Mouse (Mus musculus): ENCODE data around the gene Uba7. TPM values are rescaled to one million over a fixed set of nuclear protein-coding genes. Genes with fewer than 3 reads are reported as not detected.

Uba7 gene
- polyA plus RNA-seq, 1 experiment from 2014 or later: 7.9 TPM

GRCm38 (mm10) chr9:107957141-107957540 lies 18.2 kb upstream of the Uba7 start:
- Histone ChIP-seq H3K4me2 (ENCODE audit: low read depth, low read length, severe bottlenecking) (no peak overlapping the region), H3K36me3 (ENCODE audit: control insufficient read depth, insufficient read depth, low read length) (no peaks in the 10 kb centered on the region; the same call in 1 of the 2 replicates), H3K4me1 (replicated peaks; ENCODE audit: control insufficient read depth, insufficient read depth, low read length) (0 out of 2 replicates have a peak, but pooled peaks cover 2% of the 10 kb centered on the region), H3K27me3 (ENCODE audit: control insufficient read depth, insufficient read depth, low read length) (no peaks in the 10 kb centered on the region), H3K27ac (ENCODE audit: low read depth, low read length) (no peak overlapping the region), H3K9ac (ENCODE audit: low read length) (no peak overlapping the region), H3K9me3 (ENCODE audit: control insufficient read depth, low read length) (no peaks in the 10 kb centered on the region), H3K4me3 (ENCODE audit: low read depth, low read length) (no peak overlapping the region)
- ATAC-seq (replicated peaks; ENCODE audit: low FRiP score) (no peak), DNase-seq (ENCODE audit: low spot score) (no peak)
- 46% methylated on average over 6 of the region's 6 CpGs for whole genome bisulfite sequencing

- no peaks in the 10 kb centered on the region for H3K27me3 ChIP-seq (ENCODE audit: control insufficient read depth, insufficient read depth, low read length)
- 78% methylated on average over 6 of the region's 6 CpGs for WGBS
- 0 out of 2 replicates have a peak, but pooled peaks cover 2% of the 10 kb centered on the region for H3K4me1 ChIP-seq (replicated peaks; ENCODE audit: control insufficient read depth, insufficient read depth, low read length)
- no peaks in the 10 kb centered on the region; the same call in 1 of the 2 replicates for H3K36me3 ChIP-seq (ENCODE audit: control insufficient read depth, insufficient read depth, low read length)
- ATAC-seq (replicated peaks; ENCODE audit: low FRiP score): no peak
- no peak overlapping the region for H3K4me3 ChIP-seq (ENCODE audit: low read depth, low read length)
- no peak for DNase-seq (ENCODE audit: low spot score)
- H3K4me2 ChIP-seq (ENCODE audit: low read depth, low read length, severe bottlenecking): no peak overlapping the region
- H3K27ac ChIP-seq (ENCODE audit: low read depth, low read length): no peak overlapping the region
- H3K9ac ChIP-seq (ENCODE audit: low read length): no peak overlapping the region
- H3K9me3 ChIP-seq (ENCODE audit: control insufficient read depth, low read length): no peaks in the 10 kb centered on the region
Observed at GRCm38 (mm10) chr9:107959896-107960295, 15.4 kb upstream of the Uba7 start.

GRCm38 (mm10) chr9:107960928-107961327 lies 14.4 kb upstream of the Uba7 start:
- H3K9ac ChIP-seq (ENCODE audit: low read length): no peak overlapping the region
- ATAC-seq (replicated peaks; ENCODE audit: low FRiP score) (no peak), DNase-seq (ENCODE audit: low spot score) (no peak)
- H3K4me3 ChIP-seq (ENCODE audit: low read depth, low read length): no peak overlapping the region
- 0 out of 2 replicates have a peak, but pooled peaks cover 2% of the 10 kb centered on the region for H3K4me1 ChIP-seq (replicated peaks; ENCODE audit: control insufficient read depth, insufficient read depth, low read length)
- H3K4me2 ChIP-seq (ENCODE audit: low read depth, low read length, severe bottlenecking): no peak overlapping the region
- H3K27ac ChIP-seq (ENCODE audit: low read depth, low read length): no peak overlapping the region
- WGBS: 84% methylated on average over 4 of the region's 4 CpGs
- no peaks in the 10 kb centered on the region for H3K27me3 ChIP-seq (ENCODE audit: control insufficient read depth, insufficient read depth, low read length)
- no peaks in the 10 kb centered on the region; the same call in 1 of the 2 replicates for H3K36me3 ChIP-seq (ENCODE audit: control insufficient read depth, insufficient read depth, low read length)
- H3K9me3 ChIP-seq (ENCODE audit: control insufficient read depth, low read length): no peaks in the 10 kb centered on the region

GRCm38 (mm10) chr9:107961351-107961762 lies 13.9 kb upstream of the Uba7 start:
- DNase-seq (ENCODE audit: low spot score): no peak
- 86% methylated on average over 10 of the region's 10 CpGs for WGBS
- H3K36me3 ChIP-seq (ENCODE audit: control insufficient read depth, insufficient read depth, low read length): no peaks in the 10 kb centered on the region; the same call in 1 of the 2 replicates
- no peak for ATAC-seq (replicated peaks; ENCODE audit: low FRiP score)
- H3K4me3 ChIP-seq (ENCODE audit: low read depth, low read length): no peak overlapping the region
- H3K4me1 ChIP-seq (replicated peaks; ENCODE audit: control insufficient read depth, insufficient read depth, low read length): 0 out of 2 replicates have a peak, but pooled peaks cover 2% of the 10 kb centered on the region
- no peak overlapping the region for H3K27ac ChIP-seq (ENCODE audit: low read depth, low read length)
- no peak overlapping the region for H3K4me2 ChIP-seq (ENCODE audit: low read depth, low read length, severe bottlenecking)
- H3K9ac ChIP-seq (ENCODE audit: low read length): no peak overlapping the region
- no peaks in the 10 kb centered on the region for H3K9me3 ChIP-seq (ENCODE audit: control insufficient read depth, low read length)
- no peaks in the 10 kb centered on the region for H3K27me3 ChIP-seq (ENCODE audit: control insufficient read depth, insufficient read depth, low read length)

GRCm38 (mm10) chr9:107961881-107962280 lies 13.4 kb upstream of the Uba7 start:
- DNase-seq (ENCODE audit: low spot score): no peak
- Histone ChIP-seq H3K9me3 (ENCODE audit: control insufficient read depth, low read length) (no peaks in the 10 kb centered on the region), H3K4me1 (replicated peaks; ENCODE audit: control insufficient read depth, insufficient read depth, low read length) (0 out of 2 replicates have a peak, but pooled peaks cover 2% of the 10 kb centered on the region), H3K27me3 (ENCODE audit: control insufficient read depth, insufficient read depth, low read length) (no peaks in the 10 kb centered on the region), H3K36me3 (ENCODE audit: control insufficient read depth, insufficient read depth, low read length) (no peaks in the 10 kb centered on the region; the same call in 1 of the 2 replicates), H3K9ac (ENCODE audit: low read length) (no peak overlapping the region), H3K27ac (ENCODE audit: low read depth, low read length) (no peak overlapping the region), H3K4me3 (ENCODE audit: low read depth, low read length) (no peak overlapping the region), H3K4me2 (ENCODE audit: low read depth, low read length, severe bottlenecking) (no peak overlapping the region)
- ATAC-seq (replicated peaks; ENCODE audit: low FRiP score): 0 out of 2 replicates have a peak, but pooled peaks have one; percentile 44
- 51% methylated on average over 5 of the region's 5 CpGs for WGBS

GRCm38 (mm10) chr9:107962916-107963315 lies 12.4 kb upstream of the Uba7 start:
- WGBS: 93% methylated on average over 9 of the region's 9 CpGs
- H3K27me3 ChIP-seq (ENCODE audit: control insufficient read depth, insufficient read depth, low read length): no peaks in the 10 kb centered on the region
- H3K4me3 ChIP-seq (ENCODE audit: low read depth, low read length): no peak overlapping the region
- H3K9ac ChIP-seq (ENCODE audit: low read length): no peak overlapping the region
- no peak overlapping the region for H3K4me2 ChIP-seq (ENCODE audit: low read depth, low read length, severe bottlenecking)
- no peaks in the 10 kb centered on the region for H3K9me3 ChIP-seq (ENCODE audit: control insufficient read depth, low read length)
- no peak overlapping the region for H3K27ac ChIP-seq (ENCODE audit: low read depth, low read length)
- H3K4me1 ChIP-seq (replicated peaks; ENCODE audit: control insufficient read depth, insufficient read depth, low read length): 0 out of 2 replicates have a peak, but pooled peaks cover 2% of the 10 kb centered on the region
- ATAC-seq (replicated peaks; ENCODE audit: low FRiP score) (no peak), DNase-seq (ENCODE audit: low spot score) (no peak)
- H3K36me3 ChIP-seq (ENCODE audit: control insufficient read depth, insufficient read depth, low read length): no peaks in the 10 kb centered on the region; the same call in 1 of the 2 replicates

GRCm38 (mm10) chr9:107963700-107964099 lies 11.6 kb upstream of the Uba7 start:
- Histone ChIP-seq H3K27me3 (ENCODE audit: control insufficient read depth, insufficient read depth, low read length) (no peaks in the 10 kb centered on the region), H3K4me1 (replicated peaks; ENCODE audit: control insufficient read depth, insufficient read depth, low read length) (0 out of 2 replicates have a peak, but pooled peaks cover 2% of the 10 kb centered on the region), H3K4me2 (ENCODE audit: low read depth, low read length, severe bottlenecking) (no peak overlapping the region), H3K9me3 (ENCODE audit: control insufficient read depth, low read length) (no peaks in the 10 kb centered on the region), H3K9ac (ENCODE audit: low read length) (no peak overlapping the region), H3K27ac (ENCODE audit: low read depth, low read length) (no peak overlapping the region), H3K36me3 (ENCODE audit: control insufficient read depth, insufficient read depth, low read length) (no peaks in the 10 kb centered on the region; the same call in 1 of the 2 replicates), H3K4me3 (ENCODE audit: low read depth, low read length) (no peak overlapping the region)
- no peak for ATAC-seq (replicated peaks; ENCODE audit: low FRiP score)
- DNase-seq (ENCODE audit: low spot score): peak; percentile 91
- 27% methylated on average over 5 of the region's 5 CpGs for WGBS

GRCm38 (mm10) chr9:107964681-107965080 lies 10.6 kb upstream of the Uba7 start:
- Histone ChIP-seq H3K4me3 (ENCODE audit: low read depth, low read length) (no peak overlapping the region), H3K4me2 (ENCODE audit: low read depth, low read length, severe bottlenecking) (no peak overlapping the region), H3K27ac (ENCODE audit: low read depth, low read length) (no peak overlapping the region), H3K4me1 (replicated peaks; ENCODE audit: control insufficient read depth, insufficient read depth, low read length) (0 out of 2 replicates have a peak, but pooled peaks cover 2% of the 10 kb centered on the region), H3K27me3 (ENCODE audit: control insufficient read depth, insufficient read depth, low read length) (no peaks in the 10 kb centered on the region), H3K9me3 (ENCODE audit: control insufficient read depth, low read length) (no peaks in the 10 kb centered on the region), H3K36me3 (ENCODE audit: control insufficient read depth, insufficient read depth, low read length) (no peaks in the 10 kb centered on the region; the same call in 1 of the 2 replicates), H3K9ac (ENCODE audit: low read length) (no peak overlapping the region)
- ATAC-seq (replicated peaks; ENCODE audit: low FRiP score) (no peak), DNase-seq (ENCODE audit: low spot score) (no peak)
- WGBS: 97% methylated on average over 9 of the region's 9 CpGs

GRCm38 (mm10) chr9:107966676-107967075 lies 8.6 kb upstream of the Uba7 start:
- H3K4me1 ChIP-seq (replicated peaks; ENCODE audit: control insufficient read depth, insufficient read depth, low read length): 0 out of 2 replicates have a peak, but pooled peaks cover under 1% of the 10 kb centered on the region
- no peak overlapping the region for H3K9ac ChIP-seq (ENCODE audit: low read length)
- WGBS: 92% methylated on average over 10 of the region's 10 CpGs
- H3K4me3 ChIP-seq (ENCODE audit: low read depth, low read length): no peak overlapping the region
- no peak overlapping the region for H3K27ac ChIP-seq (ENCODE audit: low read depth, low read length)
- peaks cover 5% of the 10 kb centered on the region; the same call in 1 of the 2 replicates for H3K36me3 ChIP-seq (ENCODE audit: control insufficient read depth, insufficient read depth, low read length)
- no peaks in the 10 kb centered on the region for H3K27me3 ChIP-seq (ENCODE audit: control insufficient read depth, insufficient read depth, low read length)
- H3K4me2 ChIP-seq (ENCODE audit: low read depth, low read length, severe bottlenecking): no peak overlapping the region
- DNase-seq (ENCODE audit: low spot score) (no peak), ATAC-seq (replicated peaks; ENCODE audit: low FRiP score) (no peak)
- H3K9me3 ChIP-seq (ENCODE audit: control insufficient read depth, low read length): no peaks in the 10 kb centered on the region
